Mouse (Mus musculus): Measurements from ENCODE around the gene Pawr. TPM values are rescaled to one million over a fixed set of nuclear protein-coding genes. Genes with fewer than 3 reads are reported as not detected.

The Pawr gene
- polyA plus RNA-seq, 1 experiment from 2014 or later = 7.1 TPM

- Histone ChIP-seq H3K9ac (ENCODE audit: low read depth, low read length) (no peak overlapping the region), H3K36me3 (ENCODE audit: control insufficient read depth, insufficient read depth, low read length) (no peaks in the 10 kb centered on the region), H3K27me3 (replicated peaks; ENCODE audit: control insufficient read depth, insufficient read depth, low read length) (no peaks in the 10 kb centered on the region), H3K27ac (replicated peaks; ENCODE audit: low read depth, low read length) (no peak overlapping the region), H3K9me3 (ENCODE audit: control insufficient read depth, low read length) (no peaks in the 10 kb centered on the region), H3K4me2 (ENCODE audit: low read depth, low read length) (no peak overlapping the region), H3K4me1 (ENCODE audit: control insufficient read depth, insufficient read depth, low read length) (no peaks in the 10 kb centered on the region), H3K4me3 (ENCODE audit: low read depth, low read length) (no peak overlapping the region)
- DNase-seq (ENCODE audit: low spot score) (no peak), ATAC-seq (ENCODE audit: low read depth) (no peak)
- WGBS = 73% methylated on average over 11 of the region's 11 CpGs
Observed at GRCm38 (mm10) chr10:108299828-108300227, 32.1 kb upstream of the Pawr start.

GRCm38 (mm10) chr10:108300843-108301242 lies 31.1 kb upstream of the Pawr start:
- H3K9me3 ChIP-seq (ENCODE audit: control insufficient read depth, low read length) = no peaks in the 10 kb centered on the region
- H3K4me2 ChIP-seq (ENCODE audit: low read depth, low read length) = peak overlapping the region; percentile 46
- H3K4me3 ChIP-seq (ENCODE audit: low read depth, low read length) = no peak overlapping the region
- DNase-seq (ENCODE audit: low spot score) = peak; percentile 83
- peak; percentile 89 for ATAC-seq (ENCODE audit: low read depth)
- H3K27me3 ChIP-seq (replicated peaks; ENCODE audit: control insufficient read depth, insufficient read depth, low read length) = no peaks in the 10 kb centered on the region
- H3K9ac ChIP-seq (ENCODE audit: low read depth, low read length) = no peak overlapping the region
- H3K36me3 ChIP-seq (ENCODE audit: control insufficient read depth, insufficient read depth, low read length) = no peaks in the 10 kb centered on the region
- no peaks in the 10 kb centered on the region for H3K4me1 ChIP-seq (ENCODE audit: control insufficient read depth, insufficient read depth, low read length)
- 10% methylated on average over 19 of the region's 19 CpGs for WGBS
- no peak overlapping the region for H3K27ac ChIP-seq (replicated peaks; ENCODE audit: low read depth, low read length)

GRCm38 (mm10) chr10:108307772-108308171 lies 24.1 kb upstream of the Pawr start:
- Histone ChIP-seq H3K36me3 (ENCODE audit: control insufficient read depth, insufficient read depth, low read length) (no peaks in the 10 kb centered on the region), H3K27me3 (replicated peaks; ENCODE audit: control insufficient read depth, insufficient read depth, low read length) (no peaks in the 10 kb centered on the region), H3K9me3 (ENCODE audit: control insufficient read depth, low read length) (no peaks in the 10 kb centered on the region), H3K4me2 (ENCODE audit: low read depth, low read length) (no peak overlapping the region), H3K4me3 (ENCODE audit: low read depth, low read length) (no peak overlapping the region), H3K27ac (replicated peaks; ENCODE audit: low read depth, low read length) (no peak overlapping the region), H3K9ac (ENCODE audit: low read depth, low read length) (no peak overlapping the region), H3K4me1 (ENCODE audit: control insufficient read depth, insufficient read depth, low read length) (no peaks in the 10 kb centered on the region)
- ATAC-seq (ENCODE audit: low read depth) (peak; percentile 47; the same call in 1 of the 2 replicates), DNase-seq (ENCODE audit: low spot score) (peak; percentile 66)
- WGBS = 58% methylated on average over 11 of the region's 11 CpGs

GRCm38 (mm10) chr10:108310195-108310594 lies 21.7 kb upstream of the Pawr start:
- no peaks in the 10 kb centered on the region for H3K4me1 ChIP-seq (ENCODE audit: control insufficient read depth, insufficient read depth, low read length)
- no peaks in the 10 kb centered on the region for H3K9me3 ChIP-seq (ENCODE audit: control insufficient read depth, low read length)
- ATAC-seq (ENCODE audit: low read depth) (no peak), DNase-seq (ENCODE audit: low spot score) (no peak)
- no peaks in the 10 kb centered on the region for H3K27me3 ChIP-seq (replicated peaks; ENCODE audit: control insufficient read depth, insufficient read depth, low read length)
- WGBS = 81% methylated on average over 5 of the region's 5 CpGs
- no peak overlapping the region for H3K9ac ChIP-seq (ENCODE audit: low read depth, low read length)
- no peak overlapping the region for H3K4me3 ChIP-seq (ENCODE audit: low read depth, low read length)
- no peak overlapping the region for H3K4me2 ChIP-seq (ENCODE audit: low read depth, low read length)
- no peak overlapping the region for H3K27ac ChIP-seq (replicated peaks; ENCODE audit: low read depth, low read length)
- H3K36me3 ChIP-seq (ENCODE audit: control insufficient read depth, insufficient read depth, low read length) = no peaks in the 10 kb centered on the region

- 84% methylated on average over 3 of the region's 3 CpGs for WGBS
Observed at GRCm38 (mm10) chr10:108311396-108311795, 20.5 kb upstream of the Pawr start.

GRCm38 (mm10) chr10:108313845-108314244 lies 18.1 kb upstream of the Pawr start:
- H3K4me2 ChIP-seq (ENCODE audit: low read depth, low read length) = no peak overlapping the region
- H3K27ac ChIP-seq (replicated peaks; ENCODE audit: low read depth, low read length) = no peak overlapping the region
- H3K4me1 ChIP-seq (ENCODE audit: control insufficient read depth, insufficient read depth, low read length) = no peaks in the 10 kb centered on the region
- no peaks in the 10 kb centered on the region for H3K27me3 ChIP-seq (replicated peaks; ENCODE audit: control insufficient read depth, insufficient read depth, low read length)
- no peak overlapping the region for H3K4me3 ChIP-seq (ENCODE audit: low read depth, low read length)
- peak; percentile 31 for DNase-seq (ENCODE audit: low spot score)
- no peaks in the 10 kb centered on the region for H3K9me3 ChIP-seq (ENCODE audit: control insufficient read depth, low read length)
- 45% methylated on average over 6 of the region's 6 CpGs for WGBS
- H3K36me3 ChIP-seq (ENCODE audit: control insufficient read depth, insufficient read depth, low read length) = no peaks in the 10 kb centered on the region
- H3K9ac ChIP-seq (ENCODE audit: low read depth, low read length) = no peak overlapping the region
- ATAC-seq (ENCODE audit: low read depth) = no peak

More at GRCm38 (mm10) chr10:108311396-108311795, 20.5 kb upstream of the Pawr start:
- H3K9ac ChIP-seq (ENCODE audit: low read depth, low read length) = no peak overlapping the region
- DNase-seq (ENCODE audit: low spot score) (no peak), ATAC-seq (ENCODE audit: low read depth) (no peak)
- no peaks in the 10 kb centered on the region for H3K9me3 ChIP-seq (ENCODE audit: control insufficient read depth, low read length)
- H3K27ac ChIP-seq (replicated peaks; ENCODE audit: low read depth, low read length) = no peak overlapping the region
- no peaks in the 10 kb centered on the region for H3K36me3 ChIP-seq (ENCODE audit: control insufficient read depth, insufficient read depth, low read length)
- no peaks in the 10 kb centered on the region for H3K4me1 ChIP-seq (ENCODE audit: control insufficient read depth, insufficient read depth, low read length)
- no peaks in the 10 kb centered on the region for H3K27me3 ChIP-seq (replicated peaks; ENCODE audit: control insufficient read depth, insufficient read depth, low read length)
- H3K4me2 ChIP-seq (ENCODE audit: low read depth, low read length) = no peak overlapping the region
- no peak overlapping the region for H3K4me3 ChIP-seq (ENCODE audit: low read depth, low read length)

GRCm38 (mm10) chr10:108314396-108314795 lies 17.5 kb upstream of the Pawr start:
- no peak overlapping the region for H3K4me3 ChIP-seq (ENCODE audit: low read depth, low read length)
- H3K27ac ChIP-seq (replicated peaks; ENCODE audit: low read depth, low read length) = no peak overlapping the region
- H3K27me3 ChIP-seq (replicated peaks; ENCODE audit: control insufficient read depth, insufficient read depth, low read length) = no peaks in the 10 kb centered on the region
- H3K9me3 ChIP-seq (ENCODE audit: control insufficient read depth, low read length) = no peaks in the 10 kb centered on the region
- WGBS = 82% methylated on average over 8 of the region's 8 CpGs
- H3K9ac ChIP-seq (ENCODE audit: low read depth, low read length) = no peak overlapping the region
- no peak for DNase-seq (ENCODE audit: low spot score)
- H3K4me2 ChIP-seq (ENCODE audit: low read depth, low read length) = no peak overlapping the region
- ATAC-seq (ENCODE audit: low read depth) = no peak
- no peaks in the 10 kb centered on the region for H3K36me3 ChIP-seq (ENCODE audit: control insufficient read depth, insufficient read depth, low read length)
- H3K4me1 ChIP-seq (ENCODE audit: control insufficient read depth, insufficient read depth, low read length) = no peaks in the 10 kb centered on the region

GRCm38 (mm10) chr10:108315236-108315635 lies 16.7 kb upstream of the Pawr start:
- DNase-seq (ENCODE audit: low spot score) = no peak
- ATAC-seq (ENCODE audit: low read depth) = no peak
- Histone ChIP-seq H3K4me1 (ENCODE audit: control insufficient read depth, insufficient read depth, low read length) (peaks cover 5% of the 10 kb centered on the region; the same call in 1 of the 2 replicates), H3K36me3 (ENCODE audit: control insufficient read depth, insufficient read depth, low read length) (no peaks in the 10 kb centered on the region), H3K4me3 (ENCODE audit: low read depth, low read length) (no peak overlapping the region), H3K27ac (replicated peaks; ENCODE audit: low read depth, low read length) (no peak overlapping the region), H3K4me2 (ENCODE audit: low read depth, low read length) (no peak overlapping the region), H3K27me3 (replicated peaks; ENCODE audit: control insufficient read depth, insufficient read depth, low read length) (no peaks in the 10 kb centered on the region), H3K9me3 (ENCODE audit: control insufficient read depth, low read length) (no peaks in the 10 kb centered on the region), H3K9ac (ENCODE audit: low read depth, low read length) (no peak overlapping the region)
- WGBS = 95% methylated on average over 7 of the region's 7 CpGs

GRCm38 (mm10) chr10:108328356-108328755 lies 3.6 kb upstream of the Pawr start:
- Histone ChIP-seq H3K9ac (ENCODE audit: low read depth, low read length) (no peak overlapping the region), H3K4me1 (ENCODE audit: control insufficient read depth, insufficient read depth, low read length) (no peaks in the 10 kb centered on the region), H3K4me2 (ENCODE audit: low read depth, low read length) (no peak overlapping the region), H3K27me3 (replicated peaks; ENCODE audit: control insufficient read depth, insufficient read depth, low read length) (peaks cover 21% of the 10 kb centered on the region), H3K4me3 (ENCODE audit: low read depth, low read length) (no peak overlapping the region), H3K36me3 (ENCODE audit: control insufficient read depth, insufficient read depth, low read length) (no peaks in the 10 kb centered on the region), H3K27ac (replicated peaks; ENCODE audit: low read depth, low read length) (no peak overlapping the region), H3K9me3 (ENCODE audit: control insufficient read depth, low read length) (no peaks in the 10 kb centered on the region)
- ATAC-seq (ENCODE audit: low read depth) (no peak), DNase-seq (ENCODE audit: low spot score) (no peak)
- WGBS = 83% methylated on average over 7 of the region's 7 CpGs

All from embryonic facial prominence, embryonic 14.5 days (tissue).